Mouse (Mus musculus) G1E (cell line): ENCODE results near the gene Lifr. TPM values are rescaled to one million over a fixed set of nuclear protein-coding genes. Genes with fewer than 3 reads are reported as not detected.

ENCODE experiments used
- ATAC-seq: 2 replicates; pipeline ENCODE4 v1.8.0; 2016; ENCODE audit warnings: mild to moderate bottlenecking; ENCODE audit not compliant: insufficient number of reproducible peaks, poor library complexity, low FRiP score, severe bottlenecking; ENCODE audit errors: extremely low read depth
- DNase-seq: peaks from one replicate; pipeline ENCODE4 v3.0.0; 2012; ENCODE audit warnings: low spot score
- H3K27me3 ChIP-seq: 2 replicates; pipeline ENCODE4 v1.6.1; 2012; ENCODE audit warnings: mild to moderate bottlenecking, low read length, inconsistent platforms; ENCODE audit not compliant: insufficient read depth
- H3K36me3 ChIP-seq: replicated peaks from 2 replicates; pipeline ENCODE3; 2012; ENCODE audit warnings: mild to moderate bottlenecking, inconsistent platforms
- H3K4me1 ChIP-seq: 2 replicates; pipeline ENCODE4 v1.6.1; 2012; ENCODE audit warnings: low read depth, low read length, inconsistent platforms, mixed read lengths; ENCODE audit not compliant: insufficient read depth
- H3K4me3 ChIP-seq: 2 replicates; pipeline ENCODE4 v1.5.1; 2012; ENCODE audit warnings: low read depth, mild to moderate bottlenecking, inconsistent platforms, low read length, moderate library complexity, mixed read lengths
- H3K9me3 ChIP-seq: replicated peaks from 2 replicates; pipeline ENCODE4 v1.6.1; 2012; ENCODE audit warnings: inconsistent platforms
- CTCF ChIP-seq: IDR thresholded peaks from 2 replicates; pipeline ENCODE4 v1.5.1; 2012; ENCODE audit warnings: low read depth, low read length, inconsistent platforms, mixed read lengths
- GATA1 ChIP-seq: IDR thresholded peaks from 2 replicates; pipeline ENCODE4 v1.6.1; 2012; ENCODE audit warnings: borderline replicate concordance, low read length, inconsistent platforms, mixed read lengths
- GATA2 ChIP-seq: IDR thresholded peaks from 2 replicates; pipeline ENCODE4 v1.6.1; 2012; ENCODE audit warnings: low read depth, low read length, inconsistent platforms, borderline replicate concordance
- POLR2AphosphoS5 ChIP-seq: IDR thresholded peaks from 2 replicates; pipeline ENCODE4 v1.6.1; 2012; ENCODE audit warnings: low read depth, low read length, inconsistent platforms; ENCODE audit not compliant: insufficient replicate concordance
- TAL1 ChIP-seq: conservative IDR thresholded peaks from 2 replicates; pipeline ENCODE4 v1.6.1; 2012; ENCODE audit warnings: low read depth, low read length, inconsistent platforms, mixed read lengths
- polyA plus RNA-seq: library from polyadenylated mRNA; stranded (reverse); fragments of >175 nt; gene quantifications from 2 replicates; pipeline ENCODE4 v1.2.3, GENCODE M21; 2012
- total RNA-seq, 2 experiments: library from RNA; stranded (forward) in 1 of 2; stranded (reverse) in 1 of 2; fragments of 200-1000 nt in 1 of 2; fragments of >200 nt in 1 of 2; fragmentation: Nextera tagmentation in 1 of 2; gene quantifications; 2 replicates each; pipeline ENCODE4 v1.2.3; 2014 to 2017

Gene Lifr
- total and polyA plus RNA-seq, 3 experiments, result 0.11 TPM; not detected in 2

DNA sequence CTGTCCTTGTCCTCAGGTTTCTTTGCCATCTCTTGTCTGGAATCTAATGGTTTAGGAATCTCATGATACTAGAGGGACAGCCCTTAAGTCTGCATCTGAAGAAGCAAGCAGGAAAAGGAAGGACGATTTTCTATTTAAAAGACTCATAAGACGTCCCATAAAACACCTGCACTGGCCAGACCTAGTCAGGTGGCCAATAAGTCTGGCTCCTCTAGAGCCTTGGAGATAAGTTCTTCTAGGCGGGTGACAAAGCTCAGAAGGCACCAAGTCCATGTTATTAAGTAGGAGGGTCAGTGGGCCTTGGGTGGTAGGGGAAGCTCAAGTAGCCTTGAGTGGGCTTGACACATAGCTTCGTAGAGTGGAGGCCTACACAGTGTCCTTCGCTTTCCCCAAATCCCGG, 67.2 kb downstream of the Lifr start:
- no peak overlapping the region for H3K4me3 ChIP-seq
- DNase-seq, result no peak
- no peaks in the 10 kb centered on the region for H3K36me3 ChIP-seq
- no peaks in the 10 kb centered on the region for H3K9me3 ChIP-seq
- H3K4me1 ChIP-seq, result no peaks in the 10 kb centered on the region
- TF ChIP-seq GATA2, result no peak
- no peak for TF ChIP-seq POLR2AphosphoS5
- ATAC-seq, result no peak
- peaks cover 13% of the 10 kb centered on the region for H3K27me3 ChIP-seq

DNA sequence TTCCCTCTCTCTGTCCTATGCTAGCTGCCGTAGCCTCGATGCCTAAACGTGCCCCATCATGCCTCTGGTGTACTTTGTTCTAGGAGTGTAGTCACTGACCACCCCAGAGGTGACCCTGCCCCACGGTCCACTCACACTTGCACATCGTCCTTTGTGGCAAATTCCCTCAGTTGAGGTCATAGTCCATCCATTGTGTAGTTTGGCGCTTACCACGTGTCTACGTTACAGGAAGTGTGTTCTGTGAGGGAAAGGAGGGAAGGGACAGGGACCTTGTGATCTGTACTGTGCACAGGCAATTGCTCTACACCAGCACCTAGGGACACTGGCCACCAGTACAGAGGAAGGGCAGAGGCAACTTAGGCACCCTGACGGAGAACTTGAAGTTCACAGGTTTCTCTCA, 69.5 kb downstream of the Lifr start:
- H3K27me3 ChIP-seq, result peaks cover 7% of the 10 kb centered on the region
- no peak for TF ChIP-seq GATA2
- no peak for TF ChIP-seq CTCF
- TF ChIP-seq POLR2AphosphoS5, result no peak
- no peak for TF ChIP-seq GATA1
- no peak for TF ChIP-seq TAL1
- H3K9me3 ChIP-seq, result no peaks in the 10 kb centered on the region
- ATAC-seq, result no peak
- no peaks in the 10 kb centered on the region for H3K36me3 ChIP-seq
- H3K4me3 ChIP-seq, result no peak overlapping the region
- no peak for DNase-seq
- no peaks in the 10 kb centered on the region for H3K4me1 ChIP-seq

DNA sequence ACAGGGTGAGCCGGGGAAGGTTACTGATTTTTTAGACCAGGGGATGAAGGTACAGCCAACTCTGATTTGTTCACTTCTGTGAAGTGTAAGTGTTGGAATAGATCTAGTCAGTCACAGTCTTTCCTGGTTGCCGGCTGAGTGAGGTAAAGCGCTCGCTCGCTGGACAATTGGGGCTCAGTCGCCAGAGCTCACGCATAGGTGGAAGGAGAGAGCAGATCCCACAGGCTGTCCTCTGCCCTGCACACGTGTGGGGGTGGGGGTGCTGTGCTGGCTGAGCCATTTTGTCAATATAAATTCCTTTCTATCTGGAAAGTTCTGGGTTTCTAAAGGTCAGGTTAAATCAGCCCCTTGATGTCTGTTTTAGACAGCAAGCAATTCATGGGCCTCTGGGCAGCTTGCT, 69.9 kb downstream of the Lifr start:
- TF ChIP-seq TAL1, result no peak
- TF ChIP-seq POLR2AphosphoS5, result no peak
- no peak for TF ChIP-seq GATA1
- no peak for TF ChIP-seq CTCF
- TF ChIP-seq GATA2, result no peak
- H3K27me3 ChIP-seq, result peaks cover 7% of the 10 kb centered on the region
- H3K4me1 ChIP-seq, result no peaks in the 10 kb centered on the region
- DNase-seq (no peak), ATAC-seq (no peak)
- H3K4me3 ChIP-seq, result no peak overlapping the region
- H3K9me3 ChIP-seq, result no peaks in the 10 kb centered on the region
- H3K36me3 ChIP-seq, result no peaks in the 10 kb centered on the region

DNA sequence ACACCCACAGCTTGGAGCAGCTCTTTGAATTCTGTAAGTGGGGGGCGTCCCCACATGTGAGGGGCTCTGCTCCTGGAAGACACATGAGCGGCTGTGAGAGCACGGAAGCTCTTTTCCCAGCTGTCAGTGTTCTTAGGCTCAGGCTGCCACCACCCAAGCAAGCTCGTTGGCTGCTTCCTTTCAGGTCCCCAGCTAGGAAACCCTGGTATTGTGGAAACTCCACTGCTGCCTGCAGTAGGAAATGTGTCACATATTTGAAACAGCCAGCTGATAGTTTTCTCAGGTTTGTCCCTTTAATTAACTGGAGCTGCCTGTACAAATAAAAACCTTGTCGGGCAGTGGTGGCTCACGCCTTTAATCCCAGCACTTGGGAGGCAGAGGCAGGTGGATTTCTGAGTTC, 73.4 kb downstream of the Lifr start:
- ATAC-seq, result no peak

DNA sequence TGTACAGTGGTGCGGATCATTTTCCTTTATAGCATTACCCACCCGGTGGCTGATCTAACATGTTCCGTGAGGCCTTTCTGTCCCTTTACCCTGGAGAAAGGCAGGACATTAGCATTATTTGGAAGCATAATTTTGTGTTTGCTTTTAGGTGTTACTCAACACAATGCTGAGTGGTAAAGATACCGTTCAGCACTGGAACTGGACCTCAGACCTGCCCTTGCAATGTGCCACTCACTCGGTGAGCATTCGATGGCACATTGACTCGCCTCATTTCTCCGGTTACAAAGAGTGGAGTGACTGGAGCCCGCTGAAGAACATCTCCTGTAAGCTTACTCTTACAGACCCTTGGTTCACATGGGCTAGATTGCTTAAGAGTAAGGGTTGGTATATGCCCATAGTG, 76.3 kb downstream of the Lifr start:
- H3K4me3 ChIP-seq, result no peak overlapping the region
- no peak for ATAC-seq
- peaks cover 3% of the 10 kb centered on the region; the same call in 1 of the 2 replicates for H3K27me3 ChIP-seq
- no peaks in the 10 kb centered on the region for H3K9me3 ChIP-seq
- no peaks in the 10 kb centered on the region for H3K4me1 ChIP-seq
- no peaks in the 10 kb centered on the region for H3K36me3 ChIP-seq
- TF ChIP-seq GATA1 (no peak), TAL1 (no peak), GATA2 (no peak), POLR2AphosphoS5 (no peak), CTCF (no peak)
- DNase-seq, result no peak

More for the DNA sequence above, 73.4 kb downstream of the Lifr start:
- Histone ChIP-seq H3K4me3 (no peak overlapping the region), H3K36me3 (no peaks in the 10 kb centered on the region), H3K9me3 (no peaks in the 10 kb centered on the region), H3K27me3 (peaks cover 5% of the 10 kb centered on the region), H3K4me1 (no peaks in the 10 kb centered on the region)
- no peak for DNase-seq
- TF ChIP-seq POLR2AphosphoS5, result no peak
- TF ChIP-seq GATA1, result no peak

DNA sequence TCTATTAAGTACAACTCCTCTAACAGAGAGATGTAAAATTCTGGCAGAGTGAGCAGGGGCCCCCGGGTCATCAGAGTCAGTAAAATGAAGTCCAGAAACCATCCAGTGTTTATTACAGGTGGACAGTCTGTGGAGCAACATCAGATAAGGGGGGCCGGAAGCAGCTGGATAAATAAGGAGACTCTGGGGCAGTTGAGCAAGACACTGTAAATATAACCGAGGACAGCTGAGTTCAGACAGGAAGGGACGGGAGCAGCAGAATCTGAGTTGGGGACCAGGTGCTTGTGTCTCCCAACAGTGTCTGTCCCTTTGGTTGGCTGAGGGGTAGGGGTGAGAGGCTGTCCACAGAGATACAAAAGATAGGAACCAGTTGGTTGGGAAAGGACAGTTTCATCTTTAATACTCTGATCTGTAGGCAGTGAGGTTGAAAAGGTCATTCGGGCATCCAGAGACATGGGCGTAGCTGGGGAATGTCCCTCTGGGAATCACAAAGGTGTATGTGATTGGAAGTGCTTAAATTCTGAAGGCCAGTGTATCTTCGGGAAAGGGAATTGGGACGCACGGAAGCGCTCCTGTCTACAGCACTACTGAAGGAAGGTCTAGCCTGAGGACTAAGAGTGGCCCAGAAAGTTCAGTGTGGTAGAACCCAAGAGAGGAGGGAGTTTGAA, 77.0 kb downstream of the Lifr start:
- peaks cover 3% of the 10 kb centered on the region; the same call in 1 of the 2 replicates for H3K27me3 ChIP-seq
- DNase-seq, result no peak
- H3K36me3 ChIP-seq, result no peaks in the 10 kb centered on the region
- TF ChIP-seq GATA2 (no peak), CTCF (no peak), GATA1 (no peak), TAL1 (no peak), POLR2AphosphoS5 (no peak)
- no peak overlapping the region for H3K4me3 ChIP-seq
- no peak for ATAC-seq
- no peaks in the 10 kb centered on the region for H3K4me1 ChIP-seq
- no peaks in the 10 kb centered on the region for H3K9me3 ChIP-seq
